Mouse (Mus musculus) cerebellum, postnatal 14 days (tissue): ENCODE results near the gene Dimt1.
"Not testable (repeated sequence)": the region's sequence is repeated elsewhere in the genome, so short reads cannot be mapped to it uniquely, and the experiment has no call there.

Experiments used
- DNase-seq, 2 experiments: peaks; one replicate each; pipeline ENCODE4 v3.0.0; 2021; ENCODE audit warnings: mixed read lengths in 2 of 2

Dimt1 gene

GRCm38 (mm10) chr13:106946594-106947540 is at the start of gene Dimt1:
Gene Dimt1 (plus strand): TSS chr13:106947127.
- peak; percentile 95 to 96 for DNase-seq

- no peak for DNase-seq
Measured at GRCm38 (mm10) chr13:106904637-106905036, 42.3 kb upstream of the Dimt1 start.

GRCm38 (mm10) chr13:106905154-106905553 is 41.8 kb upstream of the Dimt1 start:
- not testable (repeated sequence) for DNase-seq

- DNase-seq = peak; percentile 22 to 25
Measured at GRCm38 (mm10) chr13:106907273-106907672, 39.7 kb upstream of the Dimt1 start.

GRCm38 (mm10) chr13:106910096-106910495 is 36.8 kb upstream of the Dimt1 start:
- DNase-seq = no peak

- DNase-seq = no peak
Measured at GRCm38 (mm10) chr13:106913125-106913736, 33.7 kb upstream of the Dimt1 start.

GRCm38 (mm10) chr13:106918322-106919050 is 28.4 kb upstream of the Dimt1 start:
- DNase-seq = peak; percentile 20 to 49

- not testable (repeated sequence) for DNase-seq
Measured at GRCm38 (mm10) chr13:106925921-106926320, 21.0 kb upstream of the Dimt1 start.

GRCm38 (mm10) chr13:106928296-106928695 is 18.6 kb upstream of the Dimt1 start:
- DNase-seq = no peak

- DNase-seq = no peak
Measured at GRCm38 (mm10) chr13:106929201-106929600, 17.7 kb upstream of the Dimt1 start.

- DNase-seq = no peak
Measured at GRCm38 (mm10) chr13:106935871-106936255, 11.1 kb upstream of the Dimt1 start.

GRCm38 (mm10) chr13:106936256-106937137 is 10.4 kb upstream of the Dimt1 start, which contains the start of gene Ipo11:
Gene Ipo11 (minus strand): TSS chr13:106936958.
- peak; percentile 95 to 96 for DNase-seq

- no peak for DNase-seq
Measured at GRCm38 (mm10) chr13:106937138-106937472, 9.8 kb upstream of the Dimt1 start.

- DNase-seq = peak in 1 of 2 experiments; percentile 14
Measured at GRCm38 (mm10) chr13:106941211-106941976, 5.5 kb upstream of the Dimt1 start.

GRCm38 (mm10) chr13:106942721-106943120 is 4.2 kb upstream of the Dimt1 start:
- DNase-seq = no peak

- DNase-seq = no peak
Measured at GRCm38 (mm10) chr13:106945518-106945917, 1.4 kb upstream of the Dimt1 start.

- DNase-seq = no peak
Measured at GRCm38 (mm10) chr13:106947583-106947982, 656 bp downstream of the Dimt1 start.

- DNase-seq = no peak
Measured at GRCm38 (mm10) chr13:106954880-106955279, 8.0 kb downstream of the Dimt1 start.

GRCm38 (mm10) chr13:106957554-106957953 is 10.6 kb downstream of the Dimt1 start:
- no peak for DNase-seq

- no peak for DNase-seq
Measured at GRCm38 (mm10) chr13:106958286-106958685, 11.4 kb downstream of the Dimt1 start.

- no peak for DNase-seq
Measured at GRCm38 (mm10) chr13:106960557-106960956, 13.6 kb downstream of the Dimt1 start.
